Mouse (Mus musculus) T-helper 17 cell (primary cell): ENCODE measurements around the gene 1110002E22Rik.

ENCODE experiments used
- in situ Hi-C, 2 experiments: fragments of 300-600 bp; cut with MboI, MseI; formaldehyde crosslinking; loops; 1 replicate in 1 of 2; 2 replicates in 1 of 2; pipeline ENCODE4 v1.15.1; 2025; ENCODE audit warnings: high pct_unique_total_duplicates in 2 of 2

Gene 1110002E22Rik

GRCm38 (mm10) chr3:138062673-138063072, 2.2 kb upstream of the 1110002E22Rik start:
- in situ Hi-C loops = no loop called here

- in situ Hi-C loops = no loop called here
These were observed 1.0 kb upstream of the 1110002E22Rik start for GRCm38 (mm10) chr3:138063731-138064329.

GRCm38 (mm10) chr3:138065930-138066329, 1.1 kb downstream of the 1110002E22Rik start:
- in situ Hi-C loops = no loop called here

GRCm38 (mm10) chr3:138066348-138066856, 1.6 kb downstream of the 1110002E22Rik start:
- in situ Hi-C loops = no loop called here

- in situ Hi-C loops = no loop called here
These were observed 2.4 kb downstream of the 1110002E22Rik start, which contains the start of gene Gm5105 for GRCm38 (mm10) chr3:138067288-138067687. Gm5105 (minus strand) TSS chr3:138067388.

GRCm38 (mm10) chr3:138068103-138068502, 3.3 kb downstream of the 1110002E22Rik start:
- in situ Hi-C loops = no loop called here

- in situ Hi-C loops = no loop called here
These were observed 5.1 kb downstream of the 1110002E22Rik start for GRCm38 (mm10) chr3:138069756-138070511.

- in situ Hi-C loops = no loop called here
These were observed 6.2 kb downstream of the 1110002E22Rik start for GRCm38 (mm10) chr3:138071004-138071403.

GRCm38 (mm10) chr3:138071476-138072073, 6.7 kb downstream of the 1110002E22Rik start:
- in situ Hi-C loops = no loop called here

GRCm38 (mm10) chr3:138074214-138074613, 9.4 kb downstream of the 1110002E22Rik start:
- in situ Hi-C loops = no loop called here

GRCm38 (mm10) chr3:138075209-138075608, 10.4 kb downstream of the 1110002E22Rik start:
- in situ Hi-C loops = no loop called here

- in situ Hi-C loops = no loop called here
These were observed 12.9 kb downstream of the 1110002E22Rik start for GRCm38 (mm10) chr3:138077476-138078340.

GRCm38 (mm10) chr3:138078701-138079100, 13.8 kb downstream of the 1110002E22Rik start:
- in situ Hi-C loops = no loop called here

- in situ Hi-C loops = no loop called here
These were observed 18.3 kb downstream of the 1110002E22Rik start for GRCm38 (mm10) chr3:138083073-138083637.

- in situ Hi-C loops = no loop called here
These were observed 19.0 kb downstream of the 1110002E22Rik start for GRCm38 (mm10) chr3:138083896-138084295.

- in situ Hi-C loops = no loop called here
These were observed 30.4 kb downstream of the 1110002E22Rik start for GRCm38 (mm10) chr3:138095301-138095700.

- in situ Hi-C loops = no loop called here
These were observed 30.9 kb downstream of the 1110002E22Rik start for GRCm38 (mm10) chr3:138095718-138096117.

- in situ Hi-C loops = no loop called here
These were observed 31.6 kb downstream of the 1110002E22Rik start for GRCm38 (mm10) chr3:138096263-138097028.

- in situ Hi-C loops = no loop called here
These were observed 32.9 kb downstream of the 1110002E22Rik start for GRCm38 (mm10) chr3:138097718-138098117.

- in situ Hi-C loops = no loop called here
These were observed 37.1 kb downstream of the 1110002E22Rik start for GRCm38 (mm10) chr3:138101936-138102335.
